Mouse (Mus musculus) v-Abl transformed pro-B cells (cell line): ENCODE results near the gene Pde4a.
"Not testable (repeated sequence)": the region's sequence is repeated elsewhere in the genome, so short reads cannot be mapped to it uniquely, and the experiment has no call there.

Source experiments
- in situ Hi-C, 2 experiments: fragments of 400-800 bp; cut with MboI; formaldehyde crosslinking; loops; one replicate each; pipeline ENCODE4 v1.15.1; 2025; ENCODE audit not compliant: unreplicated experiment in 2 of 2

The Pde4a gene

DNA sequence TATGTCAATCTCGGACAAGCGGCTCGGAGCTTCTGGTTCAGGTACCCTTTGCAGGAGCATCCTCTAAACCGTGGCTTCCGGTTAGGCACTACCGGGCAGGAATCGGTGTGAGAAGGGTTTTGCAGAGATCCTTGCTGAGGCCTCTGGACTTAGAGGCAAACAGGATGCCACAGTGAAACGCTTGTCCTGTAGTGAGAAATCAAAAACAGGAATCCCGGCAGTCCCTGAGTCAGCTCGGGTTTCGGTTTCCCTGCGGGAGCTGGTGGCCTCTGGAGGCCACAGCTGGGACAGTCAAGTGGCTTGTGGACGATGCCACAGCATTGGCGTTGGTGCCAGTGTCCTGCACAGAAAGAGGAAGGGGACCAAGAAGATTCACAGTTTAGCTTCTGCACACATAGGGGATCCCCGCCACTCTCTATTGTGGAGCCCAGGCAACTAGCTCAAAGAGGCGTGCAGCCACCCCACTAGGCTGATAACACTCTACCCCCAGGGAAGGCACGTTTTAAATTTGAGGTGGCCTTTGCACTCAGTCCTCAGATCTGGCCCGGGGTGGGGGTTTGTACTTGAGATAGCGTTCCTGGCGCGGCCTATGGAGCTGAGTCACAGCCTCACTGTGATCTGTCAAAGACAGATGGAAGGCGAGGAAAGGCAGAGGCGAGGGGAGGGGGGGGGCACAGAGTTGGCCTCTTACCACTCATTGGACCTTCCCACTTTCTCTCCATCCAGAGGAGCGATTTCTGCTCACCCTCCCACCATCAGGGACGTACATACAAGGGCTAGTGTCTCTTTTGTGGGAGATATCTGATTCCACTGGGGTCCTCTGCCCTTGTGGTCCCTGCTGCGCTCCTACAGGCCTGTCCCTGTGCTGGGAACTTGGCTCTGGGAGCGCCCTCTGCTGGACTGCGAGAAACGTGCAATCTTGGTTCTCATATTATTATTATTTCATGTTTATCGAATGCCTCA, 2.9 kb downstream of the Pde4a start:
- in situ Hi-C loops: loop anchor here in 1 of 2 experiments (25.0 kb wide), 1 partner anchor 144 kb away; the partner anchor contains the start of genes Ap1m2 and Slc44a2

DNA sequence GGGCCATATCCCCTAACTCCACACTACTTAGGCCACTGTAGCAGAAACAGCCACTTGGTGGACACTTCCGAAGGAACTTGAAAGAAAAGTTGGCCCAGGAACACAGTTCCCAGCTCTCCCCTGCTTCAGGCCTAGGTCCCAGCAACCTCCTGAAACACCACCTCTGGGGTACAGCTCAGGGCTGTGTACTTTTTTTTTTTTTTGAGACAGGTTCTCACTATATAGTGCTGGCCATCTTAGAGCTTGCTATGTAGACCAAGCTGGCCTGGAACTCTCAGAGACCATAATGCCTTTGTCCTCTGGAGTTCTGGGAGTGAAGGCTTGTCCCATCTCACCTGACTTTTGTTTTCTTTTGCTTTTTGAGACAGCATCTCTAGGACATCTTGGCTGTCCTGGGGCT, 3.6 kb downstream of the Pde4a start:
- in situ Hi-C loops: loop anchor here in 1 of 2 experiments (25.0 kb wide), 1 partner anchor 143 kb away; the partner anchor contains the start of genes Ap1m2 and Slc44a2

DNA sequence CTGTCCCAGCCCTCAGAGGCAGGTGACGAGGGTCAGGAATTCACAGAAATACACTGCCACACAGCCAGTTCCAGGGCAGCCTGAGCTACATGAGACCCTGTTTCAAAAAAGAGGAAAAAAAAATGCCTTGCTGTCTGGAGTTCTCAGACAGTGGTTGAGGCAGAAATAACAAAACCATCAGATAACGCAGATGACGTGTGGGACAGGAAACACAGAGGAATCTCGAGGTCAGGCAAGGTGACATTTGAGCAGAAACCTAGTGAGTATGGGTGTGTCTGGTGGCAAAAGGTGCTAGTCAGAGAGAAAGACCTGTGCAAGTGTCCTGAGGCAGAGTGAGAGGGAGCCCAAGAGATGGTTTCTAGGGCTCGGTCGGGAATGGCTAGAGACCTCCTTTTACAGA, 6.8 kb downstream of the Pde4a start:
- in situ Hi-C loops: loop anchor here in 1 of 2 experiments (25.0 kb wide), 1 partner anchor 140 kb away; the partner anchor contains the start of genes Ap1m2 and Slc44a2

DNA sequence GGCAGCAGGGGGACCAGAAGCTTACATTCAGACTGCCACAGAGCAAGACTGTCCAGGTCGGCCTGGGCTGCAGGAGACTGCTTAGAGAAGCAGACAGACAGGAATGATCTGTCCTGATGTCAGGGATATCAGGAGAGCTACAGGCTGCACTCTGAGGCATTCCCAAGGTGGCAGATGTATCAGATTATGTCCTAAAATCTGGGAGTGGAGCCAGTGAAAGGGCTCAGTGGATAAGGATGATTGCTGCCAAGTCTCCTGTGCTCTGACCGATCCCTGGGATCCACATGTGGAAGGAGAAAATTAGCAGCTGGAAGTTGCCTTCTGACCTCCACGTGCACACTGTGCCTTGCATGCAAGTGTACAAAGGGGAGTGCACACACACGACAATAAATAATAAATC, 14.9 kb downstream of the Pde4a start:
- in situ Hi-C loops: no loop called here

DNA sequence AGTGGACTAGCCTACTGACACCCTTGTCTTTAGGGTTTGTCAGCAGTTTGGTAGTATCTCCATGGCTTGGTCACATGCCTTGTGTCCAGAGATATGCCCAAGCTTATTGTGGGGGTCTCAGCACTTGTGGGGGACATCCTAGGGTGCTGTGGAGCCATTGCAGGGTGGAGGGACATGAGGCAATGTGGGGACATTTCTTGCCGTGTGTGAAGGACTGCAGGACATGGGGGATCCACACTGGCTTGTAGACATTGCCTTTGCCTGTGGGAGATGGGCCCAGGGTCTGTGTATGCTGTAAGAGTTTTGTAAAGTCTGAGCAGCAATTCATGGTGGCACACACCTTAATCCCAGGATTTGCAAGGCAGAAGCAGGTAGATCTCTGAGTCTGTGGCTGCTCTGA, 15.3 kb downstream of the Pde4a start:
- in situ Hi-C loops: no loop called here

DNA sequence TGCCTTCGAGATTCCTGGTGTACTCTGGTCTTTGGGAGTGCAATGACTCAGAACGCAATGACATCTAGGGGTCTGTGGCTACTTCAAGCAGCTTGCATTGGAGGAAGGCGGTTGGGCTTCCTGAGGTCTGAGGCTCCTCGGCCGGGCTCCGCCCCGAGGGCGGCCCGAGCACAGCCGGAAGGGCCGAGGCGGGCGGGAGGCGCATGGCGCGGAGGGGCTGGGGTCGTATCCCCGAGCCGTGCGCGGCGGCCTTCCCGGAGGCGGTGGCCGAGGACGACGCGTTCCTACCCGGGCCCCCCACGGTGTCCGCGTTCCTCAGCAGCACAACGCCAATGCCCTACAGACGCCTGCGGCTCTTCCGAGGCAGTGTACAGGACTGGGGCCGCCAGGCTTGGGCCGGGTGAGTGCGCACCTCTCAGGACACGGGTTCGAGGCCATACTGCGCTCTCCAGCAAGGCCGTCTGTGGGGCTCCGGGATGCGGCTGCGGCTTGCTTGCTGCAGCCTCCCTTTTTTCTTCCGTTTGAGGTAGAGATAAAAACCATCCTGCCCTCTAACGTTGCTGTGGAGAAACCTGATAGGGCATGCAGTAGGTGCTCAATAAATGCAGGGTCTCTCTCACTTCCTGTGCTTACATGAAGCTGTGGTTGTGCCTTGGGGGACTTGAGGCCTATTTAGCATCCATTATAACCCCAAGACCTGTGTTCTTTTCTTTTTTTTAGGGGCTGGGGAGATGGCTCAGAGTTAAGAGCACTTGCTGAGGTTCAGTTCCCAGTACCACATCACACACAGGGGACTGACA, 16.1 kb downstream of the Pde4a start:
- in situ Hi-C loops: no loop called here

DNA sequence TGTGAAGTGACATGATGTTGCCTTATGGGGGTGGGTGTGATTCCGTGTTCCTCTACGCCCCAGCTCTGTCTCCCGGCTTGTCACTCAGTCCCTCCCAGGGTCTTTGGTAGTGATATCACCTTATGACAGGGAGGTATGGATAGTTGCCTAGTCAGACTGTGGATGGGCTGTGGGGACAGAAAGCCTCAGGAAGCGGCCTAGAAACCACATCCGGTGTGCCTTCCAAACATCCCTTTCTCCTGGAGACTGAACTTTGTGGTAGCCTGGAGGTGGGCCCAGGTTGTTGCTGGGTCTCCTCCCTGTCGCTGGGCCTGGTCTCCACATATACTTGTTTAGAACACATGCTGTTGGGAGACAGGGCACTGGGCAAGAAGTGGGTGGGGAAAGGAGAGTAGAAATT, 17.9 kb downstream of the Pde4a start:
- in situ Hi-C loops: no loop called here

DNA sequence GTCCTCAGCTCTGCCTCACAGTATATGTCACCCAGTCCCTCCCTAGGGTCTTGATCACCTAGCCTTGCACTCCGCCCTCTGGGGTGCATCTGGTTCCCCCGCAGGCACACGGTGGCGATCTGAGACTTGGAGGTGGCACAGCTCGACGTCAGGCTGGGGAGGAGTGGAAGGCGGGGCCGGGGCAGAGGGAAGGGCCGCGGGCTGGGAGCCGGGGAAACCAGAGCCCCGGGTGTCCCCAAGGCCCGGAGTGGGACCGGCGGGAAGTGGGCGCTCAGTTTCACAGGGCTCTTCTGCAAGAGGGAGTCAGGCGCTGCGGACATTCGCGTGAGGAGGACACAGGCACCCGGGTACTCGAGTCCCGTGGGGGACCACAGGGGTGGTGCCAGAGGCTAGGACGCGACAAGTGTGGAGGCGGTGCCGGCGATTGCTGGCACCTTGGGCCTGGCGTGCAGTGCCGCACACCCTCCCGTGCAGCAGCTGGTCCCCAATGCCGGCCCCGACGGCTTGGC, 18.4 kb downstream of the Pde4a start:
- in situ Hi-C loops: no loop called here

DNA sequence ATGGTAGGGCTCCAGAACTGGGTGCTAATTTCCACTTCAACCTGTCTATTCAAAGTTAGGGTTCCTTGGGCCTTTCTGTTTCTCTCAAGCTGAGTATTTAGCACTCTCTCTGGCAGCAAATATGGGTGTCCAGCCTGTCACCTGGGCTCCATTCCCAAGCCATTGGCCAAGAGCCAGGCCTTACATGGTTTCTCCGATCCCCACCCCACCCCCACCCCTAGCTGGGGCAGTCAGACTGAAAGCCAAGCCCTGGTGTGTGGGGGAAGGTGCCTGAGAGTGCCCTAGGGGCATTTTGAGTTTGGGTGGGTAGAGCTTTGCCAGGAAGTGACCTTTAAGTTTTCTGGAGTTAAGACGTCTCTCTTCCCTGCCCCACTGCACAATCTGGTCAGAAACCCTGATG, 19.2 kb downstream of the Pde4a start:
- in situ Hi-C loops: no loop called here

DNA sequence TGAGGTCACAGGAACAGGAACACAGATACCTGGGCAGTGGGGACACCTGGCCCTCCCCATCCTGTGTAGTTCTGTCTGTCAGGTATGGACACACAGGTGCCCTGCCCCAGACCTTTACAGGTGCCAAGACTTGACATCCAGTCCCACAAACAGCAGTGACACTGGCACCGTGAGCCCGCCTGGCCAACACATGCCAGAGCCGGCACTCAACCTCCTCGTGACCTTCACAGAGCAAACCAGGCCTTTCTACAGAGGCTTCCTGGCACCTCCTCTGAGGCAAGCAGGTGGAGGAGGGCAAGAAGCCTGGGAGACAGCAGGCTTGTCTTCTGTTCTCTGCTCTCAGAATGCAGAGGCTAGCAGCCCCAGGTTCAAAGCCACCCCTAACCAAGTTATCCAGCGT, 19.9 kb downstream of the Pde4a start:
- in situ Hi-C loops: no loop called here

DNA sequence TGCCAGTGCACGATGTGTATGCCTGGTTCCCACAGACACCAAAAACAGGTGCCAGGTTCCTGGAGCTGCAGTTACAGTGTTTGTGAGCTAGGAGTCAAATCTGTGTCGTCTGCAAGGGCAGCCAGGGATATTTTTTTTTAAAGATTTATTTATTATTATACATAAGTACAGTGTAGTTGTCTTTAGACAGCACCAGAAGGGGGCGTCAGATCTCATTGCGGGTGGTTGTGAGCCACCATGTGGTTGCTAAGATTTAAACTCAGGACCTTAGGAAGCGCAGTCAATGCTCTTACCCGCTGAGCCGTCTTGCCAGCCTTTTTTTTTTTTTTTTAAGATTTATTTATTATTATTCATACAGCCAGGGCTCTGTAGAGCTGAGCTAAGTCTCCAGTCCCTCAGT, 24.4 kb downstream of the Pde4a start:
- in situ Hi-C loops: no loop called here

DNA sequence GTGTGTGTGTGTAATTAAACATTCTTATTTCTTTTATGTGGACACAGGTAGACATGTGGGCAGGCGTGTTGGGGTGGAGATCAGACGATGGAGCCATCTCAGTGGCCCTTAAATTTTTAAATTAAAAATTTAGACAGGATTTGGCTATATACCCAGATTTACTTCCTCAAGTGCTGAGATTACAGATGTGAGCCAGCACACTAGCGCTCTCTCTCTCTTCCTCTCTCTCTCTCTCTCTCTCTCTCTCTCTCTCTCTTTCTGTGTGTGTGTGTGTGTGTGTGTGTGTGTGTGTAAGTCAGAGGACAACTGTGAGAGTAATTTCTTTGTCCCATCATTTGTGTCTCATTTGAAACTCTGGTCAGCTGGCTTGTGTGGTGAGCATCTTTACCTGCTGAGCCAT, 25.2 kb downstream of the Pde4a start:
- in situ Hi-C loops: no loop called here

DNA sequence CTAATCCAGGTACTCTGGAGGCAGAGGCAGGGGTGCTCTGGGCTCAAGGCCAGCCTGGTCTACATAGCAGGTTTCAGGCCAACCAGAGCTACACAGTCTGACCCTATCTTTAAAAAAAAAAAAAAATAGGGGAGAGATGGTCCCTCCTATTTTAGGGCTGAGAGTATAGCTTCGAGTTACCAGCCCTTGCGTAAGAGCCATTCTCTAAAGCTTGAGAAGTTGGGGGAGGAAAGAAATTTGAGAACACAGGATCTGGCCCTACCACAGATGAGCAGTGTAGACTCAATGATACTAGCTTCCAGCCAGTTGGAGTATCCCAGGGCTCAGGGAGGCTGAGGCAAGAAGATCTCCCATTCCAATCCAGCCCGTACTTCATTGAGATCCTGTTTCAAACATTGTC, 28.3 kb downstream of the Pde4a start:
- in situ Hi-C loops: no loop called here

DNA sequence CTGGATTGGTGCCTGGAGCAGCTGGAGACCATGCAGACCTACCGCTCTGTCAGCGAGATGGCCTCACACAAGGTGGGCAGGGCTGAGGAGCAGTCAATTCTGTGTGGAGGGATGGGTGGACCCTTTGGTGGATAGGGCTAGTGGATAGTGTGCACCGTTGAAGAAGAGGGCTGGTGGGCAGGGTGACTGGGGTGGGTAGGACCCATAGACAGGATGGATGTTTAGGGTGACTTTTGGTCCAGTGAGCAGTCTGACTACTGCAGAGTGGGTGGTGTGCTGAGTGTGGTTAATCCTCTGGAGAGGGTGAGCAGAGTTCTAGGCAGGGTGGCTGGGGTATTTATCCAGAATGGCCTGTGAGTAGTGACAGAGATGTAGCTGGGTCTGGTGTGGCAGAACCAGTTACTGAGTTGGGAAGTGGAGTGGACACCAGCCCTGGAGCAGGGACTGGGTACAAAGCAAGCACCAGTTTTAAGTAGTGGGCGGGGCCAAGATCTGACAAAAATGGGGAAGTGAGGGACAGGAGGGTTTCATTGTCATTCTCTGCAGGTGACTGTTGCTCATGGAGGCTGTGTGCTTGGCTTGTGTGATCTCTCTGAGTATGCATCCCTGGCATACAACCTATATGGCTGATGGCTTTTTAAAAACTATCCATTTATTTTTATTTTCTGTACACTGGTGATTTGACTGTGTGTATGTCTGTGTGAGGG, 29.4 kb downstream of the Pde4a start:
- in situ Hi-C loops: no loop called here

DNA sequence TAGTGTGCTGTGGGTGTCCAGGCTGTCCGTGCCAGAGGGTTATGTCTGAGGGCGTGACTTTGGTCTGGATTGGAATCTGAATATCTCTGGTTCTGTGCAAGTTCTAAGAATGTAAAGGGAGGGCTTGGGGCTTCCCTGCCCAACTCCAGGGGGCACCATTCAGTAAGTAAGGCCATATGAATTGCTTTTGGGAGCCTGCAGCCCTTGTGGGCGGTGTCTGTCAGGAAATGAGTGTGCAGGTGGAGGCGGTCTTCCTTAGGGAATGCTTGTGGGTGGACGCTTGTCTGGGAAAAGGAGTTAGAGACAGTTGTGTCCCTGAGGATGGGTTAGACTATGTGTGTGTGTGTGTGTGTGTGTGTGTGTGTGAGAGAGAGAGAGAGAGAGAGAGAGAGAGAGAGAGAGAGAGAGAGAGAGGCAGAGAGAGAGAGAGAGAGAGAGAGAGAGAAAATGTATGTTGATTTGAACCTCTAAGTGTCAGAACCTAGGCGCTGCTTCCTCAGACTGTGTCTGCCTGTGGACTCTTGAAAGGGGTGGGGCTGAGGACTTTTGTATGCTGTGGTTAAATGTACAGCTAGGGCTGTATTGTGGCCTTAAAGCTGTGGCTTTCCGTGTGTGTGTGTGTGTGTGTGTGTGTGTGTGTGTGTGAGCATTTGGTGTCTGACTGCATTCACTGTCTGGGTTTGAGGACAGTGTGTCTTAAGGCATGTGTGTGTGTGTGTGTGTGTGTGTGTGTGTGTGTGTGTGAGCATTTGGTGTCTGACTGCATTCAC, 30.4 kb downstream of the Pde4a start:
- in situ Hi-C loops: not testable (repeated sequence)

DNA sequence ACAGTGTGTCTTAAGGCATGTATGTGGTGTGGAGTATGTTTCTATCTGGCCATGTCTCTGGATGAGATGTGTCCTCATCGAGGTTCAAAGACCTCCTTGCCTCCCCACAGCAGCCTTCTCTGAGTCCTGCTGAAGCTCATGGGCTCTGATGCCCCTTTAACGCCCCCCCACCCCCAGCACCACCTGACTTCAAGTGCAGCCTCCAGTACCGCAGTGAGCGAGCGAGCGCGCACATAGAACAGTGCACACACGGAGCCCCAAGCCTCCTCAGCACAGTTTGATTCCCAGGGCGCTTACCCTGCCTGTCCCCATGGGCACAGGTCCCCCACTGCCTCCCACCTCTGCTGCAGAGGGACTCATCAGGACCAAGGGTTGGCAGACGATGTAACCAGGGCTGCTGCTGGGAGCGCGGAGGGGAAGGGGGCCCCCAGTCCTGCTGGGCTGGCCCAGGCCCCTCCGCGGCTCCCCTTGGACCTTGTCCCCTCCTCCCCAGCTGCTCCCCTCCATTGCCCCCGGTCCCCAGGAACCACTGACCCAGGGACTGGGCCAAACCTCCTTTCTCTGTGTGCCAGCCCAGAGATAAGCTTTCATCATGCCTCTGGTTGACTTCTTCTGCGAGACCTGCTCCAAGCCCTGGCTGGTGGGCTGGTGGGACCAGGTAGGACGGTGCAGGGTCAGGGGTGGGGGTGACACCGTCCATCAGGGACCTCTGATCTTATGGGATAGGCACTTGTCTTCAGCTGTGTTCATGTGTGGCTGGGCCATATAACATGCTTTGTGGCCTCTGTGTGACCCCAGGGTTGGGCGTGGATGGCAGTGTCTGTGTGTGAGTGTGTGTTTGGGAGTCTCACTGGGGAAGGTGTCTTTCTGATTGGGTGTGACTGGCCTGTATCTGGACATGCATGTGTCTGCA, 31.3 kb downstream of the Pde4a start:
- in situ Hi-C loops: no loop called here

DNA sequence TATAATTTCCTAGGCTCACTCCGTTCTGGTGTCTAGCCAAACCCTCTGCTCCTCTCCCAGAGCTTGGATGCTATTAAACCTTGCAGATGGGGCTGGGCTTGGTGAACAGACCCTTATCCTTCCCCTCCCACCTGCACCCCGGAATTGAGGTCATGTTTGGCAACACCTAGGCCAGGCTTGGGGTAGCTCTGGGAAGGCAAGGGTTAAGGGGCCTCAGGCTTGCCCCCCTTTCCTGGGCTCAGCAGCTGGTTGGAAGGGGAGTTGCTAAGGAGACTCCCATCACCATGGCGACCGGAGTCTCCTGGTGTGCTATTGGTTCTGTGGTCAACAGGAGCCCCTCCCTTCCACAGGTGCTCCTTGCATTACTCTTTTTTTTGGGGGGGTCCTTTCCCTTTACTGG, 32.5 kb downstream of the Pde4a start:
- in situ Hi-C loops: no loop called here

DNA sequence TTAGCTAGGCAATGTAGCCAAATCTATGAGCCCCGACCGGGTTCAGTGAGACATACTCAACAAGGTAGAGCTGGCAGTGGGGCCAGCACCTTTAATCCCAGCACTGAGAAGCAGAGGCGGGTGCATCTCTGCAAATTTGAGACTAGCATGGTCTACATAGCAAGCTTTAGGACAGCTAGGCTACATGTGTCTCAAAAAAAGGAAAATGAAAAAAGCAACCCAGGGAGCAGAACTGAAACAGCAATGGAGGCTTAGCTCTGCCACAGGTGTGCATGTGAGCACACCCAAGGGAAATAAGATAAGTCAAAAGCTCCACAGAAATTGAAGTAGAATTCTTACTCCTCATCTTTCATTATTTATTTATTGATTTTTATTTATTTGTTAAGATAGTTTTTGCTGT, 33.4 kb downstream of the Pde4a start:
- in situ Hi-C loops: no loop called here

DNA sequence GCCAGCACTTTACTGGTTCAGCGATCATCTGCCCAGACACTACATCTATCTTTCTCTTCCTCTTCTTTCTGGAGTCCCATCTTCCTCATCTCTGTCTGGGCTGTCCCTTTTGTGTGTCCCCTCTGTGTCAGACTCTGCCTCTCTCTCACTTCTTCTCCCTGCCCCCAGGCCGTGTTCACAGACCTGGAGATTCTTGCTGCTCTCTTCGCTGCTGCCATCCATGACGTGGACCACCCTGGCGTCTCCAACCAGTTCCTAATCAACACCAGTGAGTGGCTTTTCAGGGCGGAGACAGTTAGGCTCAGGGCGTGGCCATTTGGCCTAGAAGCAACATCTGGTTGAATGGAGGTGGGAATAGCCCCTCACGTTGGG, 38.6 kb downstream of the Pde4a start:
- in situ Hi-C loops: no loop called here
